In the genomic region with DNA sequence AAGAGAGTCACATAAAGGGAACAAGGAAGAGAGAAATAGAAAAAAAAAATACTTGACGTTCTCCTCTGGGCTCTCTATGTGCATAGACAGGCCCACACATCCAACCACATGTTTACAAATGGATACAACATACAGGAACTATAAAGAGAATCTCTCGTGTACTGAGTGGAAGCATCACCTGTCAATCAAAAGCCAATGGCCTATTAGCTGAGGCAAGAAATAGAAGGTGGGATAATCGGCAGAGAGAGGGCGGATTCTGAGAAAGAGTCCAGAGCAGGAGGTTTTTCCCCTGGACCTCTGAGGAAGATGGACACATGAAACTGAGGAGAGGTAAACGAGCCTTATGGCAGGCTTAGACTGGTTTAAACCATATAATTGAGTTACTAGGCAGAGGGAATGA, we compare ENCODE assay signal across 22 mouse cellular contexts.
A peak's percentile ranks its signal among the peaks of the same experiment; 100 is the strongest.
DNase-seq lines count a peak whose midpoint lies in the region; ATAC-seq and TF ChIP-seq lines count a peak whose summit lies in the region.
"Had no signal": no experiment of that assay in that cellular context is flagged by ENCODE, and none has a peak within 500 bp of the region (broad histone marks: within the 10 kb centered on the region; RNA-seq: fewer than 3 reads in every experiment).

No protein-coding gene starts in this region.

- H3K36me3 ChIP-seq in hindbrain, embryonic 11.5 days (ENCODE audit: control insufficient read depth, insufficient read depth, low read length), result no peaks in the 10 kb centered on the region
- H3K36me3 ChIP-seq in hindbrain, embryonic 14.5 days (replicated peaks; ENCODE audit: control insufficient read depth, insufficient read depth), result no peaks in the 10 kb centered on the region
- no peaks in the 10 kb centered on the region for H3K36me3 ChIP-seq in midbrain, embryonic 15.5 days (replicated peaks)
- no peaks in the 10 kb centered on the region for H3K36me3 ChIP-seq in midbrain, embryonic 10.5 days
- H3K36me3 ChIP-seq: embryonic facial prominence, embryonic 15.5 days; intestine, embryonic 15.5 days; limb, embryonic 15.5 days had no signal

- no peak overlapping the region for H3K27ac ChIP-seq in hindbrain, embryonic 11.5 days (ENCODE audit: low read depth, low read length)
- no peak overlapping the region for H3K27ac ChIP-seq in hindbrain, embryonic 14.5 days
- H3K27ac ChIP-seq in midbrain, embryonic 15.5 days, result no peak overlapping the region
- no peak overlapping the region for H3K27ac ChIP-seq in midbrain, embryonic 10.5 days (replicated peaks)
- H3K27ac ChIP-seq: embryonic facial prominence, embryonic 15.5 days; heart, adult 2 months; intestine, embryonic 15.5 days; limb, embryonic 15.5 days; liver, embryonic 14.5 days had no signal

- DNase-seq in hindbrain, embryonic 11.5 days (ENCODE audit: low spot score), result peak; percentile 3
- DNase-seq in hindbrain, embryonic 14.5 days (ENCODE audit: low spot score), result no peak
- DNase-seq in midbrain, embryonic 10.5 days (ENCODE audit: low spot score), result no peak
- peak; percentile 51 for DNase-seq in brain, embryonic 14.5 days (ENCODE audit: low read depth)
- no peak for DNase-seq in cerebellum, adult 18-20 months
- no peak for DNase-seq in adrenal gland, postnatal 36 days
- DNase-seq: adrenal gland, postnatal 10 days; cerebellum, adult 9-11 months; gastrocnemius, postnatal 36 days; heart, adult 2 months; kidney, adult 9 months; kidney, postnatal 4 days; lung, embryonic 14.5 days; thymus, adult 2 months; thymus, postnatal 4 days had no signal

- ATAC-seq in hindbrain, embryonic 11.5 days (ENCODE audit: low FRiP score), result no peak
- ATAC-seq in hindbrain, embryonic 14.5 days (ENCODE audit: low FRiP score), result no peak
- ATAC-seq in midbrain, embryonic 15.5 days (replicated peaks), result no peak
- ATAC-seq: forebrain, embryonic 16.5 days; hindbrain, embryonic 16.5 days; intestine, embryonic 15.5 days had no signal

- 81% methylated on average over 5 of the region's 5 CpGs for WGBS in hindbrain, embryonic 11.5 days
- 75% methylated on average over 5 of the region's 5 CpGs for WGBS in hindbrain, embryonic 14.5 days
- 70% methylated on average over 5 of the region's 5 CpGs for WGBS in midbrain, embryonic 15.5 days
- 85% methylated on average over 5 of the region's 5 CpGs for WGBS in midbrain, embryonic 10.5 days

- H3K27me3 ChIP-seq in hindbrain, embryonic 11.5 days (ENCODE audit: control insufficient read depth, insufficient read depth, low read length), result no peaks in the 10 kb centered on the region
- H3K27me3 ChIP-seq in hindbrain, embryonic 14.5 days (ENCODE audit: control insufficient read depth, insufficient read depth, low read length), result no peaks in the 10 kb centered on the region
- no peaks in the 10 kb centered on the region for H3K27me3 ChIP-seq in midbrain, embryonic 15.5 days (replicated peaks)
- H3K27me3 ChIP-seq in midbrain, embryonic 10.5 days (ENCODE audit: low read depth, poor library complexity, severe bottlenecking), result no peaks in the 10 kb centered on the region
- H3K27me3 ChIP-seq: embryonic facial prominence, embryonic 15.5 days; intestine, embryonic 15.5 days; limb, embryonic 15.5 days had no signal

- H3K4me2 ChIP-seq in hindbrain, embryonic 11.5 days (replicated peaks; ENCODE audit: low read depth, low read length), result no peak overlapping the region
- no peak overlapping the region for H3K4me2 ChIP-seq in hindbrain, embryonic 14.5 days (replicated peaks)
- H3K4me2 ChIP-seq in midbrain, embryonic 15.5 days, result no peak overlapping the region
- H3K4me2 ChIP-seq: embryonic facial prominence, embryonic 15.5 days; intestine, embryonic 15.5 days; limb, embryonic 15.5 days; lung, embryonic 14.5 days had no signal

- no peak overlapping the region for H3K4me3 ChIP-seq in hindbrain, embryonic 11.5 days (ENCODE audit: low read depth, low read length)
- no peak overlapping the region for H3K4me3 ChIP-seq in hindbrain, embryonic 14.5 days (replicated peaks; ENCODE audit: low read length)
- peak overlapping the region; percentile 25 for H3K4me3 ChIP-seq in midbrain, embryonic 15.5 days
- H3K4me3 ChIP-seq in midbrain, embryonic 10.5 days, result no peak overlapping the region
- H3K4me3 ChIP-seq: embryonic facial prominence, embryonic 15.5 days; heart, adult 2 months; intestine, embryonic 15.5 days; limb, embryonic 15.5 days had no signal

- H3K9ac ChIP-seq in hindbrain, embryonic 11.5 days (ENCODE audit: low read depth, low read length), result no peak overlapping the region
- no peak overlapping the region for H3K9ac ChIP-seq in hindbrain, embryonic 14.5 days
- no peak overlapping the region for H3K9ac ChIP-seq in midbrain, embryonic 15.5 days
- H3K9ac ChIP-seq: embryonic facial prominence, embryonic 15.5 days; intestine, embryonic 15.5 days; limb, embryonic 15.5 days; liver, embryonic 14.5 days; lung, embryonic 14.5 days had no signal

- TF ChIP-seq CTCF in brain, embryonic 14.5 days (IDR thresholded peaks at IDR 0.05; ENCODE audit: borderline replicate concordance, extremely low read depth, insufficient read depth, insufficient read length), result no peak

- no peaks in the 10 kb centered on the region for H3K4me1 ChIP-seq in hindbrain, embryonic 11.5 days (replicated peaks; ENCODE audit: control insufficient read depth, insufficient read depth, low read length)
- H3K4me1 ChIP-seq in hindbrain, embryonic 14.5 days (replicated peaks; ENCODE audit: control insufficient read depth, insufficient read depth, low read length), result no peaks in the 10 kb centered on the region
- no peaks in the 10 kb centered on the region for H3K4me1 ChIP-seq in midbrain, embryonic 15.5 days
- H3K4me1 ChIP-seq in midbrain, embryonic 10.5 days, result peaks cover 8% of the 10 kb centered on the region
- H3K4me1 ChIP-seq: embryonic facial prominence, embryonic 15.5 days; intestine, embryonic 15.5 days; limb, embryonic 15.5 days had no signal

- H3K9me3 ChIP-seq in hindbrain, embryonic 11.5 days (ENCODE audit: control insufficient read depth, low read length), result no peaks in the 10 kb centered on the region
- no peaks in the 10 kb centered on the region for H3K9me3 ChIP-seq in hindbrain, embryonic 14.5 days (ENCODE audit: control insufficient read depth, low read length)
- H3K9me3 ChIP-seq in midbrain, embryonic 15.5 days, result no peaks in the 10 kb centered on the region
- no peaks in the 10 kb centered on the region for H3K9me3 ChIP-seq in midbrain, embryonic 10.5 days (replicated peaks)
- H3K9me3 ChIP-seq: embryonic facial prominence, embryonic 15.5 days; intestine, embryonic 15.5 days; limb, embryonic 15.5 days had no signal

- TF ChIP-seq POLR2A in brain, embryonic 14.5 days (IDR thresholded peaks at IDR 0.05; ENCODE audit: borderline replicate concordance, extremely low read depth, insufficient read depth, insufficient read length, poor library complexity, severe bottlenecking), result no peak

Comparison
In these comparisons a context has a peak if more than half of its experiments do, and no peak if none do; other contexts are left out.
1. DNase-seq: peak in hindbrain, embryonic 11.5 days (single experiment) and brain, embryonic 14.5 days (single experiment); none in hindbrain, embryonic 14.5 days (single experiment), midbrain, embryonic 10.5 days (single experiment), cerebellum, adult 18-20 months (0 of 2) and adrenal gland, postnatal 36 days (0 of 2).